Mouse (Mus musculus): ENCODE data around the gene Esyt1.
A peak's percentile ranks its signal among the peaks of the same experiment; 100 is the strongest.
"Not testable (repeated sequence)": the region's sequence is repeated elsewhere in the genome, so short reads cannot be mapped to it uniquely, and the experiment has no call there.

Esyt1 gene

DNA sequence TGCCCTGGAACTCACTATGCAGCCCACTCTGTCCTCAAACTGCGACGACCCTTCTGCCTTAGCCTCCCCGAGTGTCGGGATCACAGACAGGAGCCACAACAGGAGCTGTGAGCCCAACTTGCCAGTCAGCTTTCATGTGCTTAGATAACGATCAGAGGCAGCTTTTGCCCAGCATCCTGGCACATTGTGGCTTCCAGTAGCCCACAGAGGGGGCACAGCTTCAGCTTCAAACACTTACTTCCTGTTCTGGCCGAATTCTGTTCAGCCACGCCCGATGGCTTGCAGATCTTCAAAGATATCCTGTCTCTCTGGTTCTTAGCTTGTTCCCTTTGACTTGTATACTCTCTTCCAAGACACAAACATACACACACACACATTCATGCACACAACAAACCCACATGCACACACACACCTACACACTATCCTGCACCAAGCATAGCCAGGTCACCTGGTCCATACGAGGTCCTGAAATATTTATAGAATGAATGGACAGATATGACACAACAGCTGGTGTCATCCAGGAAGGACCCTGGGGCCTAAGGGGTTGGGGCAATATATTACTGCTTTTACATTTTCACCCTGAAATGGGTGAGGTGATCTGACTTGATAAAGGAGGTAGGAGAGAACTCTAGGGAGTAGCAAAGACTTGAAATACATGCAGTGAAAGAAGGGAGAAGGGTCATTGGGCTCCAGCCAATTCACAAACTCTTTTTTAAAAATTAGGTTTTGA is 20.9 kb downstream of the Esyt1 start:
- no peak for DNase-seq (ENCODE audit: low read depth, low spot score)

DNA sequence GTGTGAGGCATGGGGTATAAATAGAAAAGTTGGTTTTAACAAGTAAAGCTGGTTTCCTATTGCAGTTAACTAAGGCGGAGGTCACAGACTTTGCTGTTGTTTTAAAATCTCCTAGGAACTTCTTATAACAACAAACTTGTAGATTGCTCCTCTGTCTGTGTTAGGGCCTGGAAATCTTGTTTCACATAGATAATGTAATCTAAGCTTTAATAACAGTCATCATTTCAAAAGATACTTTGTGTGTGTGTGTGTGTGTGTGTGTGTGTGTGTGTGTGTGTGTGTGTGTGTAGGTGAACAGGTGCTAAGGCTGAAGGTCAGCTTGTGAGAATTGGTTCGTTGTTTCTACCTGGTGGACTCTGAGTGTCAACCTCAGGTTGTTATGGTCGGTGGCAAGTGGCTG is 21.7 kb downstream of the Esyt1 start:
- DNase-seq (ENCODE audit: low read depth, low spot score): no peak

DNA sequence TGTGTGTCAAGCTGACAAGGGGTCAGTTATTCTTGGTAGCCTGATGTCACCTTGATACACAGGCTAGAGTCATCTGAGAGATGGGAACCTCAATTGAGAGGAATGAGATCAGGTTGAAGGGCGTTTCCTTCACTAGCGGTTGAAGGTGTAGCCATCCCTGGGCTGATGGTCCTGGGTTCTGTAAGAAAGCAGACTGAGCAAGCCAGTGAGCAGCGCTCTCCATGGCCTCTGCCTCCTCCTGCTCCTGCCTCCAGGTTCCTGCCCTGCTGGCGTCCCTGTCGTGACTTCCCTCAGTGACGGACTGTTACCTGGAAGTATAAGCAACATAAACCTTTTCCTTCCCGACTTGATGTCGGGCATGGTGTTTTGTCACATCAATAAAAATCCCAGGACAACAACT is 22.1 kb downstream of the Esyt1 start:
- no peak for DNase-seq (ENCODE audit: low read depth, low spot score)

DNA sequence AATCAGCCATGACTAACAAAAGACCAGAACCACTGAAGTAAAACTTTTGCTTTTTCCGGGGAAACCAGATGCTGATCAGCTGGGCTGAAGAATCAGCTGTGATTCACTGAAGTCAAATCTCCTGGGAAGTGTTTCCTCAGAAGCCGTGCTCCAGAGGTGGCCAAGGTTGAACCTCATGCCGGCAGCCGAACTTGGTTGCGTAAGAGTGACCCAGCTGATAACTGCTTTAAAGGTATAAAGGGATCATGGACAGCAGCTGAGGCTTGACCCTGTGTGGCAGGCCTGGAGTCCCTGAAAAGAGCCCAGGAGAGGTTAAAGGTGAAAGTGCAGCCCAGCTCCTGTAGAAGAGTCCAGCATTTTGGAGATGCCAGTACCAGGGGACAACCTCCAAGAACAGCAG is 23.3 kb downstream of the Esyt1 start:
- no peak for DNase-seq (ENCODE audit: low read depth, low spot score)

DNA sequence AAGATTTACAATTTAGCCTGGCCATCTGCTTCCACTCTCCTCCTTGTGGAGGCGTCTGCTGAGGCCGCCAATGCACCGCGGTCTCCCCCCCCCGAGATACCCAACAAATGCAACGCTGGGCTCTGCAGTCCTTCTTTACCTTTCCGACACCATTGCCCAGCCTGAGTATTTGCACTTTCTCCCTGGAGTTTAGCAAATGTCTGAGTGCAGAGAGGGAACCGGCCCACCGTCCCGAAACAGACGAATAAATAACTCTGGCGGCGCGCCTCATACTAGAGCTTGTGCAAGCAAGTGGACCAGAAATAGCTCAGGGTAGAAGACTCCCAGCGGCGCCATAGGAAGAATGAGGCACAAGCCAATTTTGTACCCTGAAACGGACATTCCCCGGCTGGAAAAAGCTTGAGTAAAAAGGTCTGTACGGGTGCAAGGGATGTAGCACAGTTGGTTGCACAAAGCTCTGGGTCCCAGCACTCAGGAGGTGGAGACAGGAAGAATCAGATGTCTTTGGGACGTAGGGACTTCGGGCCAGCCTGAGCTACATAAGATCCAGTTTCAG is 26.5 kb downstream of the Esyt1 start:
- peak; percentile 37 for DNase-seq (ENCODE audit: low read depth, low spot score)

DNA sequence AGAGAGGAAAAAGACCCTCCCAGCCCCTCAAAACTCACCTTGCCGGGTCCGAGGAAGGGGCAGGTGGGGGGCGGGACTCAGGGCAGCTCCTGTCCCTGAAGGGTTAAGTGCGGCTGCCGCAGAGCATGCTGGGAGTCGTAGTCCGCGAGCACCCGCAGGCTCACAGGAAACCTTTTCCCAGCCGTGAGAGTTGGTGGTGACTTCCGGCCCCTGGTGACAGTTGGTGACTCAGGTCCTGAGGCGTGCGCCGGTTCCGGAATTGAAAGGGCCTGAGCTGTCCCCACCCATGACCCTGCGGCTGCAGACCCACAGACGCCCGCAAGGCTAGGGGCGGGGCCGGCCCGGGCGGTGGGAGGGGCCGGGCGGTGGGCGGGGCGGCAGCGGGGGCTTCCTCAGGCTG is 27.1 kb downstream of the Esyt1 start, which contains the start of gene Myl6b:
Gene Myl6b, minus strand, starts transcription at position 96 of the 400 bp plus-strand sequence.
- DNase-seq (ENCODE audit: low read depth, low spot score): peak; percentile 97

DNA sequence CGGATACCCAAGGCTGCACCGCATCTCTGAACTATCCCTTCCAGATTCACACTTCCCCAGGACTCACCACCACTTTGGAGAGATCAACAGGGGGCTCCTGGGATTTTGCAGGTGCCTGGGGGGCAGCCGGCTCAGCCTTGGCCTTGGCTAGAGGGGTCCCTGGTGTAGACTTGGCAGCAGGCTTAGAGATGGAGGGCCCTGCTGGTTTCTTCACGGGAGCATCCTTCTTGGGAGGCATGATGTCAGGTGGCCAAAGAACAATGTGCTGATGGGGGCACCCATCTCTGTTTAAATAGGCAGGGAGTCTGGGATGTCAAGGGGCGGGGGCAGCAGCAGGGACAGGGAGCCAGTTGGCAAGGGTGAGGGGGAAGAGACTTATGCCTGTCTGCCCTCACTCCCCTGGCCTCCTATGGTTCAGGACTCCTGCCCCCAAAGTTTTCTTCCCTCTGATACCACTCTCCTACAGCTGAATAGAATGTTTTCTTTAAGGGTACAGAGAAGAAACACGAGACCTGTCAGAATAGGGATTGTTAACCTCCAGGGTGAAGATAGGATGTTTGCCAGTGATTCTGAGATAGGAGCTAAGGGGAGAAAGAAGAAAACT is 28.4 kb downstream of the Esyt1 start:
- no peak for DNase-seq (ENCODE audit: low read depth, low spot score)

DNA sequence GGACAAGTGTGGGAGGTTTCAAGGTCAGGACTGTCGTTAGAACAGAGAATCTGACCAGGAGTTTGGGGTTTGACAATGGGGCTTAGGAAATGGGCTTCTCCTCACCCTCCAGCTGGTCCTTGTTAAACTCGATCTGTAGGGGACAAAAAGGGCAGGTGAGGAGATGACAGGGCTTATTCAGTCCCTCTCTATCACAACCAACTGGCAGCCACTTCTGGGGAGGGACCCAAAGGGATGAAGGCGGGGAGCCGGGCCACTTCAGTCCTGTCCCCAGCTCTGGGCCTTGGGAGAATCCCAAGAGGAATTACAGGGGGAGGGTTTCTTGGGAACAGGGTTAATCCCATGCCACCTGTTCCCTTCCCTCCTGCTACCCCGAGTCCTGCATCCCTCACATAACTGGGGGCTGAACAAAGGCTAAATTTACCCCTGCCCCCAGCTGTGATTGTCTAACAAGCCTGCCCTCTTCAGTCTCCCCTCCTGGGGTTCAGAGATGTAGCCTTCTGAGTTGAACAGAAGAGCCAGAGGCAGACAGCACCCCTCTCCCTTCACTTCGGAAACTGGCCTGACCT is 29.1 kb downstream of the Esyt1 start:
- DNase-seq (ENCODE audit: low read depth, low spot score): no peak

DNA sequence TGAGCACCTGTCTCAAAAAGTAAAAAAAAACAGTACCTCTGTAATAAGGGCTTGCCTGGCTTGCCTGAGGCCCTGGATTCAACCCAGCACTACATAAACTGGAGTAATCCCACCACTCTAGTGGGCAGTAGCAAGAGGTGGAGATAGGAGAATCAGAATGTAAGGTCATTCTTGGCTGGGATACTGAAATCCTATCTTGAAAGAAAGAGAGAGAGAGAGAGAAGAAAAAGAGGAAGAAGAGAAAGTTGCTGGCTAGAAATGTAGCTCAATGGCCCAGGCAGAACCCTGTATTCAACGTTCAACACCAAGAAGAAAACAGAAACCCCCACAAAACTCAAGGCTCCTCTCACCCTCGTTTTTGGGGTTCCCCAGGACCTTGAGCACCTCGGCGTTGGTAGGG is 29.8 kb downstream of the Esyt1 start:
- DNase-seq (ENCODE audit: low read depth, low spot score): no peak

DNA sequence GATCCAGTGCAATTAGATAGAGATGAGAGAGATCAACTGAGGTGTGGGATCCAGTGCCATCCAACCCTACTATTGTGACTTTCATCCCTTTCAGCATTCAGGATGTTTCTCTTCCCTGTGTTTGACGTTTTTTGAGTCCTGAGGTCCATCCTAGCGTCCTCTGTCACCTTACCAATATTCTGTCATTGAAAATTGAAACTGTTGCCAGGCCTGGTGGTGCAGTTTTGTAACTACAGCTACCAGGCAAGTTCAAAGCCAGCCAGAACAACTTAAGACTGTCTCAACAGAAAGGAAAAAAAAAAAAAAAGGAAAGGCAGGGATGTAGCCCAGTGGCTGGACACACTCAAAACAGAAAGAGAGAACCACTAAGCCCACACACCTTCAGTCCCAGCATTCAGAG is 30.4 kb downstream of the Esyt1 start:
- DNase-seq (ENCODE audit: low read depth, low spot score): no peak

DNA sequence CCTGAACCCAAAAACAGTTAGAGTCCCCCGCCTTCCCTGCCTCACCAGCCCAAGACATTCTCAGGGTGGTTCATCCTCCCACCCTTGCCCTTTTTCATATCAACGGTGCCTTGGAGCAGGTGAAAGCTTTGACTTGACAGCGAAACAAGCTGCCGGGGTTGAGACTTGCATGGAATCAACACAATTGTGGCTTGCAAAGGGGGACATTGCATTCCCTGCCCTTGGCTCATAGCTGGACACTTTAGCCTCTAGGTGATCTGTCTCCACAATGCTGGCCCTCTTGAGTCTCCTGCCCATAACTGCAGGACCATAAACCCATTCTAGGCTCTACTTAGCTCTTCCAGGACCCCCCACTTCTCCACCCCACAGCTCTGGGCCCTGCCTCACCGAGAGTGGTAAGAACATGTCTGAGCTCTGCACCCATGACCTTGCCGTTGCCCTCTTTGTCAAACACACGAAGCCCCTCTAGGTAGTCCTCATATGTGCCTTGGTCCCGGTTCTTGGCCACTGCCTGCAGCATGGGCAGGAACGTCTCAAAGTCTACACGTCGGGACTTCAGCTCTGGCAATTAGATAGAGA is 30.9 kb downstream of the Esyt1 start:
- no peak for DNase-seq (ENCODE audit: low read depth, low spot score)

DNA sequence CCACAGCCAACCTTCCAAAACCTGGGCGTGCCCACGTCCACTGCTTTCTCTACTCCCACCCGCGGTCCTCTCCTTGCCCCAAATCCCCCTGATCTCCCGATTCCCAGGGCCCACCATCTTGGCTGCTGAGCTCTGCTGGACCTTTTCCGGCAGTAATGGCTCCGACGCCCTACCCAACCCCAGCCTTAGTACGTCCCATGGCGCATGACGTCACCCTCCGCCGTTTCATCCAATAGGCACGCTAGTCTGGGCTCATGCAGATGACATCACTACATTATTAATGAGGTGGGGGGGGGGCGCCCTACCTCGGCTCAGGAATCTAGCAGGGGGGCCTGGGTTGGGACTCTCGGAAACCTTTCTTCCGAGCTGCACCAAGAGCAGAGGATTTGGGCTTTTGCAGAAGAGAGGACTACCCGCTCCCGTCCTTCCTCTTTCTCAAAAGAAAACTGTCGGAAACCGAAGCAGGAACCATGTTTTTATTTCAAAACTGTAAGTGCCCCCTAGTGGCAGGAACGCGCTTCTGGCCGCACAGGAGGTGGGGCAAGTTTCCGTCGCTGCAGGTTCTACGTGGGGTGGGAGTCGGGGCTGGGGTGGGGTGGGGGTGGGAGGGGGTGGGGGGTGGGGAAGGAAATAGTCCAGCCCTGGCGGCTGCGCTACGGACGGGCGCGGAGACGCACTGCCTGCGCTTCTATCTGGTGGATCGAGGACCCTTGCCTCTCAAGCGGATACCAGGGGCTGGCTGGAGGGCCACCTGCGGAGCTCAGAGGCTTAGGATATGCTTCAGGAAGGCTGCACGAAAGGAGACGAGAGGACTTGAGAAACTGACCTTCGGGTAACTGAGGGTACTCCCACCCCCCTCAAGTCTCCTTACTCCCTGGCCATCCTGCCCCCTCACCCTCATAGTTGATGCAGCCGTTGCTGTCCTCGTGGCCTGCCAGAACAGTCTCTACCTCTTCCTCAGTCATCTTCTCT is 31.7 kb downstream of the Esyt1 start, which contains the start of gene Myl6:
Gene Myl6, minus strand, starts transcription at position 451 of the 972 bp plus-strand sequence.
- peak; percentile 99 for DNase-seq (ENCODE audit: low read depth, low spot score)

DNA sequence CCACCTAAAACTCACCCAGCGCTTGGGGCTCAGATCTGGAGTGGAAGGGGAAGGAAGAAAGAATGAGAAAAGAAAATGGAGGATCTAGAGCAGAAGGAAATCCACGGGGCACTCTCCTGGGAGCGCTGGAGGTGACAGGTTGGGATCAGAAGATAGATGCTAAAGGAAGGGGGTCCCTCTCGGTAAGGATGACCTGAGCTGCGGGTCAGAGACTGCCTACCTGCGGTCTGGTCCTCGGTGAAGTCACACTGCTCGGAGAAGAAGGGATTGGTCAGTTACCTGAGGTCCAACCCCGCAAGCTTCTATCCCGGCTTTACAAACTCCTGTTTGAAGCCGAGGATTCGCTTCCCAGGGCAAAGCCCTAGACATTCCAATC is 32.4 kb downstream of the Esyt1 start:
- DNase-seq (ENCODE audit: low read depth, low spot score): no peak

DNA sequence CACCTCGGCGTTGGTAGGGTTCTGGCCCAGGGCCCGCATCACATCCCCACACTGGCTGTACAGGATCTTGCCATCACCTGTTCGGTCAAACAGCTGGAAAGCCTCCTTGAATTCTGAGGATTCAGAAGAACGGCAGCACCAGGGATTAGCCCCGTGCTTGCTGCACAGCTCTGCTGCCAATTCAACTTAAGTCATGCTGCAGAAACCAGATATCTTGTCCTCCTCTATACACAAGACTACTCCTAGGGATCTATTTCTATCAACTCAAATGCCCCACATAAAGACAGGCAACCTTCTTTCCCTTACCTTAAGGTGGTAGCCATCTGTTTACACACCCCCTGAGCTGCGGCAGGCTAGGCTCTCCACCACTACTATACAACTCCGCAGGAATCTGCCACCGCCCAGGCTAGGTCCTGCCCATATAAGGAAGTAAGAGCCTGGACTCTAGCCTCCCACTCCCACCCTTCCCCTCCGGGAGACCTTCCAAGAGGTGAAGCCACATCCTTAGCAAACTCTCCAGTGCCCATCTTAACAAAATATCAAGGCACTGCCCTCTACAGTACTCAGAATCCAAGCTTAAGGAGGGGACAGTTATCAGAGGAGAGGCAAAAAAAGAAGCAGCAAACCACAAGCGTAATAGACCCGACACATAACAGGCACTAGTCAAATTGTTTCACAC is 32.9 kb downstream of the Esyt1 start:
- peak; percentile 61 for DNase-seq (ENCODE audit: low read depth, low spot score)

DNA sequence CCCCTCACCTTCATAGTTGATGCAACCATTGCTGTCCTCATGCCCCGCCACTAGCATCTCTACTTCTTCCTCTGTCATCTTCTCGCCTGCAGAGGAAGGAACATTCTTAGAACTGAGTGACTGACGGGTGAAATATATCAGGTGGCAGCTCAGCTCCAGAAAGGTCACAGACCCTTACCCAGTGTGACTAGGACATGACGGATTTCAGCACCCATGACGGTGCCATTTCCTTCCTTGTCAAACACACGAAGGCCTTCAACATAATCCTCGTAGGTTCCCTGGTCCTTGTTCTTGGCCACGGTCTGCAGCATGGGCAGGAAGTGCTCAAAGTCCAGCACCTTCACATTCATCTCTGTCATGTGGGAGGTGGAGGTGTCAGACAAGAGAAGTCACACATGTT is 33.6 kb downstream of the Esyt1 start:
- DNase-seq (ENCODE audit: low read depth, low spot score): not testable (repeated sequence)

DNA sequence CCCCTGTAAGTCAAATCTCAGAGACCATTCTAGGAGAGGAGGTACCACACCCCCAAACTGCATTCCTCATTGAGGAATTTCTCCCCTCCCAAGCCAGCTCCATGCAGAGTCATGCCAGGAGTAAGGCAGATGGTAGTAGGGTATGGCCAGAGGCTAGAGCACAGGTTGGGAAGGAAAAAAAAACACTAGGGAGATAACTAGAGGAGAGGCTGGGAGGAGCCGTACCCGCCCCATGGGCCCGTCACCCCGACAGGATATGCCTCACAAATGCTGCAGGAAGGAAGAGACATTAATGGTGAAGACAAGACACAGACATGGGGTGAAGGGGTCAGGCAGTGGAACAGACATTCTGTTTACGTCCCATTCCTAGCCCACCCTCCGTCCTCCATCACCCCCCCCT is 34.2 kb downstream of the Esyt1 start:
- DNase-seq (ENCODE audit: low read depth, low spot score): no peak

DNA sequence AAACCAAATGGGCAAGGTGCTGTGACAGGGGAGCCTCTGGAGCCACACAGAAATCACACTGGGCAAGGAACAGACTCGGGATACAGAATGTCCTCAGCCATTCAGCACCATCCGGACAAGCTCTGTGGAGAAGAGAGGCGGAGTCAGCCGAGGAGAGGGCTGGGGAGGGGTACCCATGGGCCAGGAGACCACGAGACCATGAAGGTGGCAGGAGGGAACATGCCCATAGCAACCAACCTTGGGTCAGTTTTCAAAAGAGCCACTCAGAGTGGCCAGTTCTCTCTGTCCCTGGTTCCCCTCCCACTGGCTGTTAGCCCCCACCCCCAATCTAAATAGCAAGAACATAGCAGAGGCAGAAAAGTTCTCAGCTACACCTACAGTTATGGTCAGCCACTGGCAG is 34.8 kb downstream of the Esyt1 start:
- no peak for DNase-seq (ENCODE audit: low read depth, low spot score)

DNA sequence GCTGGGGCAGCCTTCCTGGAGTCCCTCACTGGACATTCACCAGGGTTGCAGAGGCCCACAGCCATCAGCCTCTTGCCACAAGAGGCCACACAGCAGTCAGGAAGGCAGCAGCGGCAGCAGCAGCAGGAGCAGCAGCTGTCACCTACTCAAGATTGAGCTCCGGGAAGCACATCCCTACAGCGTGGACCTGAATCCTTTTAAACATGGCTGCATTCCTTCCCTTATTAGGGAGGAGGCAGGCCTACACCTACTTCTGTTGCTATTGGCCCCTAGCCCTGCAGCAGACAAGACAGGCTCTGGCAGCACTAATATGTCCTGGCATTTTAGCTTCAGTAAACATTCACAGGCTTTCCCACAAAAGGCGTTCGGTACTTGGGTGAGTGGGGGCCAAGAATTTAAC is 35.4 kb downstream of the Esyt1 start:
- no peak for DNase-seq (ENCODE audit: low read depth, low spot score)

DNA sequence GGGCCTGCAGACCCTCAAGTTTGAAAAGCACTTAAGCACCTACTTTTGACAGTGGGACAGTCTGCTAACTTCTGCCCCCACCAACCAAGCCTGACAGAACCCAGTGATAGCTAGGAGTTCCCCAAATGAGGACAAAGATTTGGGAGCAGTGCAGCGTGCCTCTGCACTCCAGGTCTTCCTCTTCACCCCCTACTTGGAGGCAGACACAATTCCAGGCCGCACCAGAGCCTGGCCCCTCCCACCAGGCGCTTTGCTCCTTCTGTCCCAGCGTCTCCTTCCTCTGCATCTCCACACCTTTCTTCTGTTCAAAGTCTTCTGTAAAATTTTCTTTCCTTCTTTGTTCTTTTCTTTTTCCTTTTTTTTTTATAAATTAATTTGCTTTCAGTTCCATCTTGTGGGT is 35.9 kb downstream of the Esyt1 start:
- DNase-seq (ENCODE audit: low read depth, low spot score): no peak

DNA sequence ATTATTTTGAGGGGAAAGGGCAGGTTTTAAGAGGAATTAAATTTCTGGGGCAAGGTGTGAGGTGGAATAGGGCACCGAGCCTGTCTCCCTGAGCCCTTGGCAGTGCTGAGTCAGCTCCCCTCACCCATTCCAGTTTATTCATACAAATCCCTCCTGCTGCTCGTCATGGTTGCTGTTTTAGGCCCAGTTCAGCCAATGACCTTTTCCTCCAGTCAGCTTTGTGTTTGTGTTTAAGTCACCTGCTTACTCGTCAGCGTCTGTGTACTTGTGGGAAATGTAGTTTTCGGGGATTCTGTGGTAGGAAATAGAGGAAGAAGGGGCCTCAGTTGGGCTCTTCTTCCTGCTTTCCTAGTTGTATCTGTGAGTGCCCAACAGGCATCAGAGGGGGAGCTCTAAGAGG is 36.3 kb downstream of the Esyt1 start:
- no peak for DNase-seq (ENCODE audit: low read depth, low spot score)

DNA sequence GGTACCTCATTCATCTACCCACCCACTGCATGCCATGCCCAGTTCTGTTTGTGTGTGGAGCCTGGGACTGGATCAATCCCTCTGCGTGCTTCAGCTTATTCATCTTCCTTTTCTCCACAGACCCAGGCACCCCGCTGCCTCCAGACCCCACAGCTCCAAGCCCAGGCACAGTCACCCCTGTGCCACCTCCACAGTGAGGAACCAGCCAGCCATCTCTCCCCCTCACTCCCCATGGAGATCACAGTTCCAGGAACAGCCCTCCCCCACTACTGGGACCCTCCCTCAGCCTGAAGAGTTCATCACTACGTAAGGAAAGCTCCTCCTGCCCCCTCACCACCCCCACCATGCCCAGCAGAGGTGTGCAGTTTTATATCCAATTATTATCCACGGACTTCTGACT is 36.9 kb downstream of the Esyt1 start:
- DNase-seq (ENCODE audit: low read depth, low spot score): no peak

Data from mesoderm, embryonic 11.5 days (tissue).